Mouse (Mus musculus): ENCODE data around the gene Plaur. TPM values are rescaled to one million over a fixed set of nuclear protein-coding genes. Genes with fewer than 3 reads are reported as not detected.

Gene Plaur
- 1 to 10 TPM; 2.1 to 2.2 TPM for total RNA-seq (2021)

DNA sequence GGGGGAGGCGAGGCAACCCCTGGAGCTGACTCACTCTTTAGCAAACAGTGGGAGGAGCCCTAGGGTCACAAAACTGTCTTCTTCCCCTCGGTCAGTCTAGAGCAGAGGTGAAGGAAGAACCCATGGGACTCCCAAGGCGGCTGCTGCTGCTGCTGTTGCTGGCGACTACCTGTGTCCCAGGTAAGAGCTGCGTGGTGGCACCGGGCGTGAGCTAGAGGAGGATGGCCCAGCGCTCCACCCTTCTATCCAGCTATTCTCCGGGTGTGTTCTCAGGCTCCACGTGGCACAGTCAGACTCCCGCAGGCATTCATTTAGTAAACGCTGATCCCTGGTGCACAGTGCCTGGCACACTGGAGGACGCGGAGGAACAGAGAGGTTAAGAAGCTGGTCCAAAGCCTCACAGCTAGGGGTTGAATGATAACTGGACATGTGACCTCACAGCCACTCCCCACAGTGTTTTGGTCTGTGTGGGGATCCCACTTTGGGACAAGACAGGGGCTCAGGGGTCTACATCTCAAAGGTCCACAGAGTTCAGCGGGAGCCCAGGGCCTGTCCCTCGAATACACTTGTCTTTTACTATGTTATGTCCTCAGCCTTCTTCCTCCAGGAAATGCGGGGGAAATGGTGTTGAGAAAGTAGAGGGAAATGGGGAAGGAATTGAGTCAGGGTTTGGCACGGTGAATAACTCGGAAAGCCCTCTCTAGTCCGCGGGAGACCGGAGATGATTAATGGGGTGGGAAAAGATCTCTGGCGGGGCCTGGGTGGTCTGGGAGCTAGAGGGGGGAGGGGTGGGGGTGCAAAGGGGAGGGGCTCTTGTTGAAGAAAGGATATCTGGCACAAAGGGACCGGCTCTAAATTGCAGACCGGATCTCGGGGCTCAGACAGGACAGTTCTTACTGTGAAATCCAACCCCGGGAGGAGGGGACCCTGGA is at the start of gene Plaur:
Gene Plaur (plus strand): TSS at position 97 of the 932 bp plus-strand sequence.
- intact Hi-C loops (cut with DNase I): no loop called here
- DNase-seq (ENCODE audit: low spot score): peak; percentile 29

DNA sequence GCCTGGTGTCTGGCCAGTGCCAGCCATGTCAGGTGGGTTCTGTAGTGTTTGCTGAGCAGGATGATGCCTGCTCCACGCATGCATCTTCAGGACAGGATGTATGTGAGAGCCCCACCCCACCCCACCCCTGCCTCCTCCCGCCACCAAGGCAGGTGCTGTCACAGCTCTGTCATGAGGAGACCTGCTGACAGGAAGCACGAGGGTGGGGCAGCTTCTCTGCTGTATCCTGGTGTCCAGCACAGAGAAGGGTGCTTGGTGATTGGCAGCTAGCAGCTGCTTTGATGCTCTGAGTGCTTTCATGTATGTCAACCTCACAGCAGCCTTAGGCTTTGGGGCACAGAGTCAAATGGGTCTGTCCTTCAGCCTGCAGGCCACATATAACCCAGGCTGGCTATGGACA is 48.7 kb upstream of the Plaur start:
- intact Hi-C loops (cut with DNase I): no loop called here
- no peak for DNase-seq (ENCODE audit: low spot score)

- intact Hi-C loops (cut with DNase I): no loop called here
- DNase-seq (ENCODE audit: low spot score): no peak
Observed at GRCm38 (mm10) chr7:24415261-24415660, 47.0 kb upstream of the Plaur start.

- DNase-seq (ENCODE audit: low spot score): no peak
- intact Hi-C loops (cut with DNase I): no loop called here
Observed at GRCm38 (mm10) chr7:24419579-24419978, 42.7 kb upstream of the Plaur start.

DNA sequence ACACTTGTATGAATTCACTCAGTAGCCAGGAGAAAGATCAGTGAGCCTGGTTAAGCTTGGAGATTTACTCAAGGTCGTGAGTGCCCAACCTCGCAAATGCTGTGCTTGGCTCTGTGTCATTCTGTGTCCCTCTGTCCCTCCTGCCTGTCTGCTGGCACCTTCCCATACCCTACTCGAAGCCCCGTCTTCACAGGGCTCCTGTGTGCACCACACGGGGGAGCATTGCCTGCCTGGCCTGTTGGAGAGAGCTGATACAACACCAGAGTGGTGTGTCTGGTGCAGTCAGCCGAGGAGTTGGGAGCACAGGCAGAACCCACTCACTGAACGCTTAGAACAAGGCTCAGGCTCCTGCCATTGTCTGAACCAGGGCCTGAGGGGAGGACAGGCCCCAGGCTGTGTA is 40.6 kb upstream of the Plaur start:
- intact Hi-C loops (cut with DNase I): no loop called here

DNA sequence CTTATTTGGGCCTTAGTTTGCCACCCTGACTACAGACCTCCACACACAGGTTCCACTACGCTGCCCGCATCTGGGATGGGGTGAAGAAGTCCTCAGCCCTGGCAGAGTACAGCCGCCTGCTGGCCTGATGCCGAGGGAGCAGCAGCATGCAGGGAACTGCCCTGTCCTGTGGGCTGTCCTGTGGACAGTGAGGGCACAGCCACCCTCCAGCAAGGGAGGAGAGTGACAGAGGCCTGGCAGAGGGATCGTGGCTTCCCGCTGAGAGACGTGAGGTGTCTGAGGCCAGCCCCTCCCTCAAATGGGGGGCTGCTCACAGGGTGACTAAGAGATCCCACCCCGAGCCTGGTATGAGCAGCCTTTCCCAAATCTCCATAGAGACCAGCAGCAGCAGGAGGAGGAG is 40.0 kb upstream of the Plaur start:
- no peak for DNase-seq (ENCODE audit: low spot score)
- intact Hi-C loops (cut with DNase I): no loop called here

More for the DNA sequence above, 40.6 kb upstream of the Plaur start:
- DNase-seq (ENCODE audit: low spot score): no peak

GRCm38 (mm10) chr7:24423107-24423763 is 39.0 kb upstream of the Plaur start:
- DNase-seq (ENCODE audit: low spot score): no peak
- intact Hi-C loops (cut with DNase I): no loop called here

GRCm38 (mm10) chr7:24423956-24424732 is 38.1 kb upstream of the Plaur start:
- no peak for DNase-seq (ENCODE audit: low spot score)
- intact Hi-C loops (cut with DNase I): no loop called here

DNA sequence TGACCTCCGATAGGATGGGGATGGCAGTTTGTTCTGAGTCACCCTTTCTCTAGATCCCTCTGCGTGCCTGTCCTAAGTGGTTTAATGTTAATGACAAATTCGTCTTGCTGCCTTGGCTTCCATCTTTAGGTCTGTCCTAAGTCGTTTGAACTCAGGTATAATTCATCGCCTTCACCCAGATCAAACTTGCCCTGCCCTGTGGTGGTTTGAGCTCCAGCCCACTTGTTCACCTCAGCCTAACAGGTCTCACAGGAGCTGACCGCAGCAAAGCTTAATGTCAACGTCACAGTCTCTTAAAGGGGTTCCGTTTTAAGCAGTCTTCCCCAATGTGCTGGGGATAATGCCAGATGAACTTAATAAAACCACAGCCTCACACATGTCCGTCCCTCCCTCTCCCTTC is 36.4 kb upstream of the Plaur start:
- intact Hi-C loops (cut with DNase I): no loop called here
- no peak for DNase-seq (ENCODE audit: low spot score)

- DNase-seq (ENCODE audit: low spot score): no peak
- intact Hi-C loops (cut with DNase I): no loop called here
Observed at GRCm38 (mm10) chr7:24427168-24427567, 35.1 kb upstream of the Plaur start.

DNA sequence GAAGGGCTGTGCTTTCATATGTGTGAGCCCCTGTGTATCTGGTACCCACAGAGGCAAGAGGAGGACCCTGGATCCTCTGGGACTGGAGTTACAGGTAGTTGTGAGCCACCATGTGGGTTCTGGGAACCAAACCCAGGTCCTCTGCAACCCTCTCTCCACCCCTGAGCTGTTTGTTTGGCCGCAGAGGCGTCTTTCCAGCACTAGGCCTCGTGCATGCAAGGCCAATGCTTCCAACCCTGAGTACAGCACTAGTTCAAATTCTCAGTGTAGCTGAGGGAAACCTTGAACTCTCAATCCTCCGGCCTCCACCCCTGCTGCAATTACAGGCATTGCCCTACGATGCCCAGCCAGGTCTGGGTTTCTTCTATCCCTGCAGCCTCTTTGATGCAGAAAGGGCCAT is 33.6 kb upstream of the Plaur start:
- intact Hi-C loops (cut with DNase I): no loop called here
- no peak for DNase-seq (ENCODE audit: low spot score)

GRCm38 (mm10) chr7:24429413-24430112 is 32.7 kb upstream of the Plaur start:
- intact Hi-C loops (cut with DNase I): no loop called here
- no peak for DNase-seq (ENCODE audit: low spot score)

GRCm38 (mm10) chr7:24430551-24431345 is 31.5 kb upstream of the Plaur start:
- intact Hi-C loops (cut with DNase I): no loop called here
- DNase-seq (ENCODE audit: low spot score): no peak

DNA sequence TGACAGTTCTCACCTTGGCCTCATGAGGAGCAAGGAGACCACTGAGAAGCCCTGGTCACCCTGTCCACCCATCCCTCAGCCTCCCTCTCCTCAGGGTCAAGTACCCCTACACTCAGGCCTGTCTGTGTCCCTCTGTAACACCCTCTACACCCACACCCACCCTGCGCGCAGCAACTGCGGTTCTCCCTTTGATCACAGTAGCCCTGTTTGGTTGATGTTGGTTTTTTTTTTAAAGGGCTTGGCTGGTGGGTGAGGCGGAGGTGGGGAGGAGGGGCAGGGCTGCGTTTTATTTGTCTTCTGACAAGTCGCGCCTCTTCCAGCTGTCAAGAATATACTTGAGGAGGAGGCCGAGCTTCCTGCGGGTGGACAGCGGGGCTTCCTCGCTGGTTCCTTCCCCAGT is 30.6 kb upstream of the Plaur start:
- DNase-seq (ENCODE audit: low spot score): no peak
- intact Hi-C loops (cut with DNase I): no loop called here

DNA sequence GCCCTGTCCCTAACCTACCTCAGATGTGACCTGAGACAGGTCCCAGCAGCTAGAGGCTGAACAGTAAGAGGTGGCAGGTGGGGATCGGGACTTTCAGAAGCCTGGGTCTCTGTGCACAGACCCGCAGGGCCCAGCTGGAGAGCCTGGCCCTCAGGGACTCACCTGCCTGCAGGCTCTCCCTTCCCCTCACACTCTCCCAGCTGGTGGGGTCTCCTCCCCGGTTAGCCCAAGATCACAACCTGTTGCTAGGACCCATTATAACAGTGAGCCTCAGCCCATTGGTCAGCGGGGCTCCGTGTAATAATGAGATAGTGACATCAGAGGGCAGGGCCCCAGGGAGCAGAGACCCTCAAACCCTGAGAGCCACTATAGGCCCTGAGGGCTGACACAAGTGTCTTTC is 27.0 kb upstream of the Plaur start:
- DNase-seq (ENCODE audit: low spot score): no peak
- intact Hi-C loops (cut with DNase I): no loop called here

GRCm38 (mm10) chr7:24437981-24438380 is 24.3 kb upstream of the Plaur start:
- DNase-seq (ENCODE audit: low spot score): no peak
- intact Hi-C loops (cut with DNase I): no loop called here

- intact Hi-C loops (cut with DNase I): no loop called here
- no peak for DNase-seq (ENCODE audit: low spot score)
Observed at GRCm38 (mm10) chr7:24439191-24439590, 23.1 kb upstream of the Plaur start.

DNA sequence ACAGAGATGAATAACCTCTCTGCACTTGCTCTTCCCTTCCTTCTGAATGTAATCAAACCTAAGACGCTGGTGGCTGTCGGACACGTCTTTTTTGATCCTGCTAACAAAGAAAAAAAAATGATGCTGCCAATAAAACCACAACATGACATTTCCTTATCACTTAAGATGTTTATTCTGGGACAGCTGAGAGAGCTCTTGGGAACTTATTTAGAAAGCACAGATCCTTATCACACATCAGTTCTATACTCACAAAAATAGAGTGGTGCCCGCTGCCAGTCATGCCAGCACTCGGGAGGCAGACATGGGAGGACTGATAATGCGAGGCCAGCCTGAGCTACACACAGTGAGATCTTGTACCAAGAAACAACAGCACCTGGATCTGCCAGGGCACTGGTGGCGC is 22.4 kb upstream of the Plaur start:
- no peak for DNase-seq (ENCODE audit: low spot score)
- intact Hi-C loops (cut with DNase I): no loop called here

DNA sequence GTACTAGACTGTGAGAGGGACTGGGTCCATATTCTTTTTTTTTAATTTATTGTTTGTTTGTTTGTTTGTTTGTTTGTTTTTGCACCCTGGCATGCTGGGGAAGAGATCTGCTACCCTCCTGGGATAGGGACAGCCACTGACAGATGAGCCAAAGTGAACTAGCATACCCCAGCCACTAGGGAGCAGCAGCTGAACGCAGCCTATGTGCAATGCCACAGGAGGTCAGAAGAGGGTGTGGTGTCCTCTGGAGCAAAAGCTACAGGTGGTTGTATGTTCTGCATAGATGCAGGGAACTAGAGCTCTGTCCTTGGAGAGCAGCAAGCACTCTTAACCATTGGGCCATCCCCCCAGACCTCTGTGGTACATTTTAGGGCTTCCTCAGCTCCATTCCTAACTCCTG is 20.5 kb upstream of the Plaur start:
- intact Hi-C loops (cut with DNase I): loop anchor here (1.0 kb wide), 1 partner anchor 32 kb away; no protein-coding TSS in a partner anchor
- peak; percentile 31 for DNase-seq (ENCODE audit: low spot score)
